Mouse (Mus musculus): ENCODE measurements around the gene Polr2c.
A peak's percentile ranks its signal among the peaks of the same experiment; 100 is the strongest.

Gene Polr2c

DNA sequence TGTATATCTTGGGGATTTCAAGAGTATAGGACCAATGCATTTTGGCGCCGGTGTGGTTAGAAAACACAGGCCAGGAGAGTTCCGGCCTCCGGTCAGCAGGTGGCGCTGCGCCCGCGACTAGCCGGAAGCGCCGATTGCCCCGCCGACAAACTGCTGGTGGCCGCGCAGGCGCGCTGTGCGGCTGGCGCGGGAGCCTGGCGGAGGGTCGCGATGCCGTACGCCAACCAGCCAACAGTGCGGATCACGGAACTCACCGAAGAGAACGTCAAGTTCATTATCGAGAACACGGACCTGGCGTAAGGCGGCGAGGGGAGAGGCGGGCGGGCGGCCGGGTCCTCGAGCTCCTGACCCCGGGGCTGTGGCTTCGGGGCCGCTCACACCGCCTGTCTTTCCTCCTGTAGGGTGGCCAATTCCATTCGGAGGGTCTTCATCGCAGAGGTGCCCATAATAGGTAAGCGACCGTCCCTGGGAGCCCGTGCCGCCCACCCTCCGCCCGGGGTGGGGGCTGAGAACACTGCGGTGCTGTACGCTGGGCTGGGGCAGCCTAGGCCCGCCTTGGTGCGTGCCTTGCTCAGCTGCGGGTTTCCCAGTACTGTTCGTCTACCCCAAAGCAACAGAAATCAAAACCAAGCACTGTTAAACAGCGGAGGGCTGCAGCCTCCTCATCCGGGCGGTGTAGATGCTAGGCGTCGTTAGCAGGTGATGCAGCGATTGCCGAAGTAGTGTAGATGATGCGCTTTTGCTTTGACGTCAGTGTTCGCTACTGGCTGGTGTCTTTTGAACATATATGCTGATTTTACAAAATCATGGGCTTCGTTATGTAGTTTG lies at the start of gene Polr2c:
Gene Polr2c, plus strand, starts transcription at position 105 of the 828 bp plus-strand sequence.
- peak; percentile 88 to 96 for DNase-seq

DNA sequence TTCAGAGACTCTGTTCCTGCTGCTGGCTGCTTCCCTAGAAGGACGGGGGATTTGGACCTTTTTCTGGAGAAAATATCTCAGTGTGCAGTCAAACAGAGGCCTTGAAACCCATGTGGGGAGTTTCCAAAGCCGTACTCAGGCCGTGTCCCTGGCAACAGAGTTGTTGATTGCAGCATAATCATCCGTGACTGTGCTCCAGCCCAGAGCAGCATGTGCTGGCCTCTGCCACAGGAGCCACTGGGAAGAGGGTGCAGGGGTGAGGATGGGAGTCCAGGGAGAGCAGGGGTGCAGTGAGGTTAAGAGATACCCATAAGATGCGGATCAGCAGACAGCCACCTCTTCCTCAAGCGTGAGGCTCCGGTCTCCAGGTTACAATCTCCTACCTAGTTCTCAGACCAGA lies 49.7 kb upstream of the Polr2c start:
- peak in 1 of 2 experiments; percentile 60 for DNase-seq

DNA sequence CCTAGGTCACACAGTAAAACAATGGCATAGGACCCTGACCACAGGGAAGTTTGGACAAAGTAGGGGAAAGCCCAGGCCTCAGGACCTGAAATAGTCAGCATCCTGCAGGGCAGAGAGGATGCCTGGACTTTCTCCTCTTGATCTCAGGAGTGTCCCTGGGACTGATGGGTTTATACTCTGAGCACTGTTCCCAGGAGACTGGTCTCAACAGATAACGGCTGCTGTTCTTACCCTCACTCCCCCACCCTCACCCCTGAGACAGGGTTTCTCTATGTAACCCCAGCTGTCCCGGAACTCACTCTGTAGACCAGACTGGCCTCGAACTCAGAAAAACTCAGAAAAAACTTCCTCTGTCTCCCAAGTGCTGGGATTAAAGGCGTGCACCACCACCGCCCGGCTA lies 48.9 kb upstream of the Polr2c start:
- DNase-seq, result no peak

DNA sequence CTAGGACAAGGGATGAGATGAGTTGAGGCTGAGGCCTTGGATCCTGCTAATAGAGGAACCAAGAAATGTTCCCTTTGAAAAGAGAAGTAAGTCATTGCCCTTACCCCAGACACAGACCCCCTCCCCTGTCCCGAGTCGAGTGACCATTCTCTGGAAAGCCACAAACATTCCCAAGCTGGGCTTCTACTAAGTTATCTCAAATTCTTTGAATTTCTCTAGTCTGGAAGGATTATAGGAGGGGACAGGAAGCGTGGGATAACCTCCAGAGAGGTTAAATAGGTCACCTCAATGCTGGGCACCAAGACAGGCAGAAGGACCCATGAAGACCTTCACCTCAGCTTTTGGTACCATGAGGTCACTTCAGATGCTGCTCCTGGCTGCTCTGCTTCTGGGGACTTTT lies 47.1 kb upstream of the Polr2c start, which contains the start of gene Ccl17:
Gene Ccl17, plus strand, starts transcription at position 301 of the 400 bp plus-strand sequence.
- DNase-seq, result no peak

DNA sequence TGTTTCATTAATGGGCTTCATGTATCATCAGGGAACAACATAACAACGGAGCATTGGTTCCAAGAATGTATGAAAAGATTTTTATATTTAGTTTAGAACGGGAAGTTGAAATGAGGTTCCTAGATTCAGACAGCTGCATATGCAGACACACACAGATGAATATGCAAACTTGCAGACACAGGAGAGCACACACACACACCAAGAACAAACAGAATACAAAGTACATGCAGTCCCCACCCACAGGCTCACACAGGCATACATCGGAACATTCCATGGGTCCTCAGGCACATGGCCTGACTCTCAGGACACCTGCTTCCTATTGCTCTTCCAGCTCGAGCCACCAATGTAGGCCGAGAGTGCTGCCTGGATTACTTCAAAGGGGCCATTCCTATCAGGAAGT lies 46.4 kb upstream of the Polr2c start:
- DNase-seq, result no peak

- DNase-seq, result no peak
Observed at GRCm38 (mm10) chr8:94811654-94812053, 45.6 kb upstream of the Polr2c start.

DNA sequence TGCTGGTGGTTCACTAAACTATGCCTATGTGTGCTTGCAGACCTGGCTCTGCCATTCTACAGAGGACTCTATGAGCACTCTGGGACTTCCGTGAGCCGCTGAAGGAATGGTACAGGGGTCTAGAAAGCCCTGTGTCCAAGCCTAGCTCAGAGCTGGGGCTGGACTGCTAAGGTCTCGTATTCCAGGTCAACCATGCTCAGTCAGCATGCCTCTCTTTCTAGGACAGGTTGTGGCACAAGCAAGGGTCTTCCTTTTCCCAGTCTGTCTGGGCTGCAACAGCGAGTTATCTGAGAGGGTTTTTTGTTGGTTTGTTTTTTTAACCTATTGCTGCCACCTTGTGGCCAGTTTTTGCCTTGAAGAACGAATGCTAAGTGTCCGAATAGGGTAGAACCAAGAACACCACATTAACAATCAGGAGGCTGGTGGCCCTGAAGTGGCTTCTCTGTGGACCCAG lies 44.6 kb upstream of the Polr2c start:
- DNase-seq, result peak; percentile 88 to 94

GRCm38 (mm10) chr8:94814556-94814955 lies 42.7 kb upstream of the Polr2c start:
- peak in 1 of 2 experiments; percentile 66 for DNase-seq

DNA sequence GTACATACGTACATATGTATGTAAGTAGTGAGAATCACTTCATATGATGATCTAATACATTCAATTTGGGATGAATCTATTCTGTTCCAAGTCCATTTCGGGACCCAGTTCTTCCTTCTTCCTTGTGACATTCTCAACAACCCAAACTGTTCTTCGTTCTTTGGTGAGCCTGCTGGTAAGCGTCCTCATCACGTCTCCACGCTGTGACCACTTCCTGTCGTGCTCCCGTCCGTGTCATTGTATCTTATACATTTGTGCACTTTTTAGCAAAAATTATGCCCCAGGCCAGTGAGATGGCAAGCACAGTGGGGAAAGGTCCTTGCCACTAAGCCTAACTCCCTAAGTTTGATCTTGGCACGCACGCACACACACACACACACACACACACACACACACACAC lies 39.3 kb upstream of the Polr2c start:
- DNase-seq, result no peak

- DNase-seq, result no peak
Observed at GRCm38 (mm10) chr8:94819671-94820179, 37.5 kb upstream of the Polr2c start.

- peak; percentile 74 for DNase-seq
Observed at GRCm38 (mm10) chr8:94820553-94820952, 36.7 kb upstream of the Polr2c start.

DNA sequence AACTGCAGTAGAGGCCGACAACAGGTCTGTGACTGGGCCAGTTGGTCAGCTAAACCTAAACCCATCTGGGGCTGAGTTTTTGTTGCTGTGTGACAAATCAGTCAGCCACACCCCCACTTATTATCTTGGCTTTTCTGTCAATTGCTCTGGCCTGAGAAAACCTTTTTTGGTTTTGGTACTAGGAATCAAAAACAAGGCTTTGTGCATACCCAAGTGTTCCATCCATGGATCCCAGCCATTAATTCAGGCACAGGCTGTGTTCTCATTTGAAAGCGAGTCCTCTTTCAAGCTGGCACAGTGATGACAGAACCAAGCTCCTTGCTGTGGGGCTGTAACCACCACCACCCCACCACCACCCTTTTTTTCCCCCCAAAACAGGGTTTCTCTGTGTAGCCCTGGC lies 35.9 kb upstream of the Polr2c start:
- no peak for DNase-seq

GRCm38 (mm10) chr8:94822637-94823560 lies 34.4 kb upstream of the Polr2c start:
- peak; percentile 68 to 85 for DNase-seq

GRCm38 (mm10) chr8:94825170-94825569 lies 32.1 kb upstream of the Polr2c start:
- no peak for DNase-seq

DNA sequence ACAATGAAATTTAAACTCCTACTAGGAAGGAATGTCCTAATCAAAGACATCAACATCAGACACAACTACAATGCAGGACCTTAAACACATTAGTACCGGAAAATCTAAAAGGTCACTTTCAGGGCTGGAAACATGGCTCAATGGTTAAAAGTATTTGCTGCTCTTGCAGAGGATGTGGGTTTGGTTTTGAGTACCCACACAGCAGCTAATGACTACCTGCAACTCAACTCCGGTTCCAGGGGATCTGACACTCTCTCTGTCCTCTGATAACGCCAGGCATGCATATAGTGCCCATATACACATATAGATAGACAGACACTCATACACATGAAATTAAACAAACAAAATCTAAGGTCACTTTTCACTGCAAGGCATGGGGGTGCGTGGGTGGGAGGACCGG lies 31.0 kb upstream of the Polr2c start:
- DNase-seq, result no peak

DNA sequence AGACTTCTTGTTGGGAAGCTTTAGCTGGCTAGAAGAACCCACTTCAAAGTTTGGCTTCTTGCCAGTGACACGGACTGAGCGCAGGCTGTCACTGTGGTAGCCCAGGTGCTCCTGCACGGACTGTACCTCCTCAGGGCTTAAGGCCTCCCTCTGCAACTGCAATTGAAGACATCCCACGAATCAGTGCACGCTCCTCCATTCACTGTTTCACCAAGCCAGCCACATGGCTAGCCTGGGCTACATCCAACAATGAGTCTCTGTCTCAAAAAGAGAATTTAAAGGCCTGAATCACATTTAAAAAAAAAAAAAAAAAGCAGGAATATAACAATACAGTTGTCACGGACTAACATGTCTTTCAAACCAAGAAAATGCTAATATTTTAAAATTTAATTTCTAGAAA lies 29.0 kb upstream of the Polr2c start:
- DNase-seq, result no peak

GRCm38 (mm10) chr8:94833901-94834405 lies 23.3 kb upstream of the Polr2c start:
- DNase-seq, result peak in 1 of 2 experiments; percentile 24

- peak in 1 of 2 experiments; percentile 34 for DNase-seq
Observed at GRCm38 (mm10) chr8:94835751-94836150, 21.5 kb upstream of the Polr2c start.

DNA sequence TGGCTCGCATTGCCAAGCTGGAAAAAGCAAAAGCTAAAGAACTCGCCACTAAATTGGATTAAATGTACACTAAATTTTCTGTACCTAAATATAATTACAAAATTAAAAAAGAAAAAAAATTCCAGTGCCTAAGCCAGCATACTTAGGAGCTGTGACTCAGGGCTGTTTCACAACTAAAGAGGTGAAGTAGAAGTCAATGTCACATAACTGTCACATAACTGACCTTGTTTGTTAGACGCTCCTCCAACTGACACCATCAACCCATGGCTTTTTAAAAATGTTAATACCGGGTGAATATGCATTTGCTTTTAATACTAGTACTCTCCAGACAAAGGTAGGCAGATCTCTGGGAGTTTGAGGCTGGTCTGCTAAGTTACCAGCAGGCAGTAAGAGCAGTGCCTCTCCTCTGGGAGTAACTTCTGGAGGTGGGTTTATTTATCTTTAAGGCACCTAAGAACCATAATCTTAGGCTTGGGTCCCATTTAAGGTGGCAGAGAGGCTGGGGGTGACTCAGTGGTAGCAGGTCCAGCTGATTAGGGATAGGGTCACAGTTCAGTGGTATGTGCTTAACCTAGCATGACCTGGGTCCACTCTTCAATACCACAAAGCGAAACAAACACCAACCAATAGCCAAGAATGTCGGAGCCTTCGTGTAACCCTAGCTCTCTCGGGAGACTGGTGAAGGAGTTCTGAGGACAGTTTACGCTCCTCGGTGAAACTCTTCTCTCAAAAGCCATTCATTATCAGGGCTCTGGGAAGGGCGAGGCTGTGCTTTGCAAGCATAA lies 20.6 kb upstream of the Polr2c start:
- no peak for DNase-seq

GRCm38 (mm10) chr8:94837662-94838574 lies 19.3 kb upstream of the Polr2c start, which contains the start of the genes Coq9 and Ciapin1:
TSS of gene Coq9 (plus strand) at chr8:94838321.
TSS of gene Ciapin1 (minus strand) at chr8:94838358.
- peak; percentile 98 for DNase-seq

- peak; percentile 81 to 90 for DNase-seq
Observed at GRCm38 (mm10) chr8:94838600-94838999, 18.6 kb upstream of the Polr2c start.

Measured in kidney, postnatal 36 days (tissue).